Mouse (Mus musculus) liver, embryonic 13.5 days (tissue): Measurements from ENCODE around the gene 1700061G19Rik. TPM values are rescaled to one million over a fixed set of nuclear protein-coding genes. Genes with fewer than 3 reads are reported as not detected.

Experiments
- ATAC-seq: fragments of 200-750 bp; cut with Nextera tagmentation; 2 replicates; pipeline ENCODE4 v1.8.0; 2017; ENCODE audit warnings: low read depth, mild to moderate bottlenecking, moderate number of reproducible peaks, moderate library complexity
- DNase-seq: peaks from one replicate; pipeline ENCODE4 v3.0.0; 2022
- H3K27ac ChIP-seq: fragments of 300-500 bp; sonication (generic); 2 replicates; pipeline ENCODE4 v1.5.1; 2015; ENCODE audit warnings: moderate library complexity, mild to moderate bottlenecking, inconsistent platforms
- H3K27me3 ChIP-seq: fragments of 300-500 bp; sonication (generic); 2 replicates; pipeline ENCODE4 v1.6.1; 2015; ENCODE audit warnings: mild to moderate bottlenecking, inconsistent platforms
- H3K36me3 ChIP-seq: fragments of 300-500 bp; sonication (generic); 2 replicates; pipeline ENCODE4 v1.6.1; 2015; ENCODE audit warnings: mild to moderate bottlenecking, inconsistent platforms
- H3K4me1 ChIP-seq: fragments of 300-500 bp; sonication (generic); replicated peaks from 2 replicates; pipeline ENCODE4 v1.6.1; 2015; ENCODE audit warnings: inconsistent platforms
- H3K4me2 ChIP-seq: fragments of 300-500 bp; sonication (generic); 2 replicates; pipeline ENCODE4 v1.6.1; 2015; ENCODE audit warnings: inconsistent platforms, mild to moderate bottlenecking, moderate library complexity
- H3K4me3 ChIP-seq: fragments of 300-500 bp; sonication (generic); replicated peaks from 2 replicates; pipeline ENCODE4 v1.5.1; 2015; ENCODE audit warnings: mild to moderate bottlenecking, inconsistent platforms
- H3K9ac ChIP-seq: fragments of 300-500 bp; sonication (generic); 2 replicates; pipeline ENCODE4 v1.6.1; 2015; ENCODE audit warnings: mild to moderate bottlenecking, inconsistent platforms
- H3K9me3 ChIP-seq: fragments of 300-500 bp; sonication (generic); replicated peaks from 2 replicates; pipeline ENCODE4 v1.6.1; 2016; ENCODE audit warnings: inconsistent platforms
- WGBS: fragments of 180-500 bp; shearing (Covaris S2); methylation state at CpG from one replicate; pipeline ENCODE4 v1.1.7; 2015; ENCODE audit not compliant: insufficient replicate concordance; 5-methylcytosine and 5-hydroxymethylcytosine counted together
- polyA plus RNA-seq: library from polyadenylated mRNA; unstranded; fragments of >200 nt; fragmentation: Nextera tagmentation; extraction: Ambion mirVana; gene quantifications from 2 replicates; pipeline ENCODE4 v1.2.1, GENCODE M21; 2015

The 1700061G19Rik gene
- polyA plus RNA-seq, 1 experiment from 2014 or later: 0.03 TPM

DNA sequence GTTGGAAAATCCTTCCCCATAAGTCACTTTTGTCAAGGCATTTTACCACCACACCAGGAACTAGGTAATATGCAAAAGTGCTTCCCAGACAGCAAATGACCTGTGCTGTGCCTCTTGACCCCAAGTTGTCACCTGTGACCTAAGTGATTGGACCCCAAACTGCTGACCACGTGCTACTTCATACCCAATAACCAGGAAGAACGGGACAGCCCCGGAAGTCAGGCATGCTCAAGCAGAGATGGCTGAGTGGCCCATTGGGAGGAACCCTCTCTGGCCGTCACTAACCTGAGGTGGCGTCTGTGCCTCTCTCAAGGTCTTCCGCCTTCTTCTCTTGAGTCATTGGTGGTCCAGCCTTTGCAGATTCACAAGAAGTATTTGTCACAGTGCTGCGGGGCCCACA lies 2.8 kb upstream of the 1700061G19Rik start:
- Histone ChIP-seq H3K27ac (no peak overlapping the region), H3K9me3 (no peaks in the 10 kb centered on the region), H3K9ac (no peak overlapping the region), H3K27me3 (no peaks in the 10 kb centered on the region), H3K4me2 (no peak overlapping the region), H3K36me3 (no peaks in the 10 kb centered on the region), H3K4me3 (no peak overlapping the region), H3K4me1 (peaks cover 10% of the 10 kb centered on the region)
- no peak for DNase-seq
- ATAC-seq: no peak
- WGBS: 59% methylated on average over 7 of the region's 7 CpGs

DNA sequence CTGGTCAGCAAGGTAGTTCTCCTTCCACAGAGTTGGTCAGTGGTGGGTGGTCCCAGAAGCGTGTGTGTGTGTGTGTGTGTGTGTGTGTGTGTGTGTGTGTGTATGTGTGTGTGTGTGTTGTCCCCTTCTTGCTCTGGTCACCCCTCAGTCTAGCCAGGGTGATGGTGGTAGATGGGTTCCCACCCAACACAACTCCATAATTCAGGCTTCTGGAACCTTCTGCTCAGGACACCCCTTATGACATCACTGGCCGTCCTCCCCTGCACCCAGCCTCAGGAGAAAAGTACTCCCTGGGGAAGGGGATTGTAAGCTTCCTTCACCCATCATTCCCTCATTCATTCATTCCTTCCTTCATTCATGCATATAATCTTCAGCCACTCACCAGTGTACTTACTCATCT lies 1.0 kb upstream of the 1700061G19Rik start, which contains the start of gene Acsbg2:
TSS of gene Acsbg2 (minus strand) at position 211 of the 400 bp plus-strand sequence.
- H3K9me3 ChIP-seq: no peaks in the 10 kb centered on the region
- no peak within 1 kb of the TSS for H3K27ac ChIP-seq
- no peak for ATAC-seq
- H3K27me3 ChIP-seq: no peaks in the 10 kb centered on the region
- 74% methylated on average over 2 of the region's 2 CpGs for WGBS
- no peak within 1 kb of the TSS for H3K4me2 ChIP-seq
- no peak within 1 kb of the TSS for H3K4me3 ChIP-seq
- peaks cover 10% of the 10 kb centered on the region for H3K4me1 ChIP-seq
- H3K36me3 ChIP-seq: no peaks in the 10 kb centered on the region
- DNase-seq: no peak
- no peak within 1 kb of the TSS for H3K9ac ChIP-seq

DNA sequence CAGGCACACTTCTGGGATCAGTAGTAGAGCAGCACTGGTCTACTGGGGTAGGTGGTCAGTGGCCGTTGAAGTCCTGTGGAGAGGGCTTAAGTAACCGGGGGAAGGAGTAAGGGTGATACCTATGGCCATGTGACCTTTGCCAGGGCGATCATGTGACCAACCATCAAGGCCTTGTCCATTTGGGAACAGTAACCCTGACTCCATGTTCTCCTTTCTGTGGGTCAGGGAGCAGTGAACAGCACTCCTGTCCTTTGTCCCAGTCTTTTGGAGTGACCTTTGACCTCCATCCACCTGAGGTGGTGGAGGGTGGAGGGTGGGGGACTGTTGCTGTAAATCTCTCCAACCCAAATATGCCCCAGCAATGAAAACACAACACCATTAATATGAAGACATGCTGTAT lies 1.2 kb downstream of the 1700061G19Rik start:
- no peak for DNase-seq
- H3K9ac ChIP-seq: no peak overlapping the region
- 68% methylated on average over 3 of the region's 3 CpGs for WGBS
- no peaks in the 10 kb centered on the region for H3K36me3 ChIP-seq
- H3K27ac ChIP-seq: no peak overlapping the region
- no peak for ATAC-seq
- no peak overlapping the region for H3K4me3 ChIP-seq
- no peak overlapping the region for H3K4me2 ChIP-seq
- H3K4me1 ChIP-seq: no peaks in the 10 kb centered on the region
- no peaks in the 10 kb centered on the region for H3K27me3 ChIP-seq
- no peaks in the 10 kb centered on the region for H3K9me3 ChIP-seq

DNA sequence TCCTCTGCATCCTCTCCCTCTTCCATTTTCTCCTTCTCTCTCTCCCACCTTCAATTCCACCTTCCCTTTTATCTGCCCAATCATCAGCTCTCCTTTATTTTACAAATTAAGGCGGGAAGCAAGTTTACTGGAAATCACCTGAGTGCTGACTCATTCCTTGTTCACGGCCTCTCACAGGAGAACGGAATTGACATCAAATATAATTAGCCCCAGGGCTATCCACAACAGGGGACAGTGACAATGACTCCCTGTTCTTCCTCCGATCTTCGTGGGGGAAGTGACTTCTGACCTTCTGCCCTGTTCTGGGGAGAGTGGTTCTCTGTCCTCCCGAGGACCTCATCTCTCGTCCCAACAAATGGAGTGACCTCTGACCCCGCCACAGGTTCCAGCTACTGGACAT lies 1.7 kb downstream of the 1700061G19Rik start:
- Histone ChIP-seq H3K4me1 (no peaks in the 10 kb centered on the region), H3K9ac (no peak overlapping the region), H3K36me3 (no peaks in the 10 kb centered on the region), H3K4me2 (no peak overlapping the region), H3K9me3 (no peaks in the 10 kb centered on the region), H3K27ac (no peak overlapping the region), H3K27me3 (no peaks in the 10 kb centered on the region), H3K4me3 (no peak overlapping the region)
- DNase-seq (no peak), ATAC-seq (no peak)
- WGBS: 52% methylated on average over 8 of the region's 8 CpGs

DNA sequence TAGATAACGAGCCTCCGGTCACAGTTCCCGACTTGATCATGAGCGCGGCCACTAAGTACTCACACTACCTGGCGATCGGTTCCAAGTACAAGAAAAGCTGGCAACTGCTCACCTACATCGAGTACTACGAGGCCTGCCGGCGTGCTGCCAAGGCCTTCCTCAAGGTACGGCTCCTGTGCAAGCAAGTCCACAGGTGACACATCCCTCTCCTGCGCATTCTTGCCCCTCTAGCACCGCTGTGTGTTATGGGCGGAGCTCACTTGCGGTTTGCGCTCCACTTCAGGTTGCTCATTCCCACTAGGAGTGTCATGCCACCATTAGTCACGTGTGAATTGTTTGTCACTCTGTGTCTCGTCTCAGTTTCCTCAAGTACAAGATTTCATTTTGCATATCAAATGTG lies 2.1 kb downstream of the 1700061G19Rik start:
- Histone ChIP-seq H3K27ac (no peak overlapping the region), H3K27me3 (no peaks in the 10 kb centered on the region), H3K4me1 (no peaks in the 10 kb centered on the region), H3K4me2 (no peak overlapping the region), H3K9me3 (no peaks in the 10 kb centered on the region), H3K9ac (no peak overlapping the region), H3K36me3 (no peaks in the 10 kb centered on the region), H3K4me3 (no peak overlapping the region)
- WGBS: 80% methylated on average over 19 of the region's 19 CpGs
- ATAC-seq: no peak
- no peak for DNase-seq

DNA sequence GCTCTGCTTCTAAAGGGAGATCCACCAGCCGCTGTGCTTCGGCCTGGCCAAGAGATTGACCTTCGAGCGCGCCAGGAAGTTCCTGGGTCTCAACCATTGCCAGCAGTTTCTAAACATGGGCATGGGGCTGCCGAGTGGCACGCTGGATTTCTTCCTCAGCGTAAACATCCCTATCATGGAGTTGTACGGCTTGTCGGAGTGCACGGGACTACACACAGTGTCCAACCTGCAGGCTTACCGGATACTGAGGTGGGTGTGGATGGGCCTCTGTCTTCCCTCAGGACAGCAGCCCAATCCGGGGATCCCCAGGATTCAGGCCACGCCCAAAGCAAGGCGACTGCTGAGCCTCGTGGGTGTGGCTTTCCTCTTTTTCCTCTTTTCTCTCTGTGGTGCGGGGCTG lies 8.3 kb downstream of the 1700061G19Rik start:
- no peaks in the 10 kb centered on the region for H3K36me3 ChIP-seq
- H3K9me3 ChIP-seq: 0 out of 2 replicates have a peak, but pooled peaks cover 3% of the 10 kb centered on the region
- H3K4me3 ChIP-seq: 0 out of 2 replicates have a peak overlapping the region, but pooled peaks have one; percentile 6
- peak overlapping the region; percentile 39 for H3K4me2 ChIP-seq
- H3K27me3 ChIP-seq: no peaks in the 10 kb centered on the region
- peaks cover 10% of the 10 kb centered on the region for H3K4me1 ChIP-seq
- DNase-seq (no peak), ATAC-seq (peak; percentile 35; the same call in 1 of the 2 replicates)
- 23% methylated on average over 17 of the region's 17 CpGs for WGBS
- no peak overlapping the region for H3K27ac ChIP-seq
- no peak overlapping the region for H3K9ac ChIP-seq

DNA sequence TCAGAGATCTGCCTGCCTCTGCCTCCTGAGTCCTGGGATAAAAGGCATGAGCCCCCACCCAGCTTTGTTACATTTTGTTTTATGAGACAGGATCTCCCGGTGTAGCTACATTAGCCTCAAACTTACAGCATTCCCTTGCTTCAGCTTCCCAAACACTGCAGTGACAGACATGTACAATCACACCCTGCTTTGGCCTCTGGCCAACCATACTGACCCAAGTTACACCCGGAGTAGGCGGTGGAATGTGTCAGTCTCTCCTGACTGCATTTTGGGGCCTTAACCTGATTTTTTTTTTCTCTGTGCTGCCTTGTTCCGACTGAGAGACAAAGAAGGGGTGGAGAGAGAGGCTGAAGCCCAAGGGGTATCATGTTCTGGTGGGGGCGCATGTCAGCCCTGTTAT lies 9.1 kb downstream of the 1700061G19Rik start:
- Histone ChIP-seq H3K4me3 (no peak overlapping the region), H3K9ac (no peak overlapping the region), H3K27ac (no peak overlapping the region), H3K4me2 (no peak overlapping the region), H3K9me3 (0 out of 2 replicates have a peak, but pooled peaks cover 3% of the 10 kb centered on the region), H3K27me3 (no peaks in the 10 kb centered on the region), H3K36me3 (no peaks in the 10 kb centered on the region), H3K4me1 (peaks cover 10% of the 10 kb centered on the region)
- 72% methylated on average over 5 of the region's 5 CpGs for WGBS
- DNase-seq: no peak
- ATAC-seq: no peak

DNA sequence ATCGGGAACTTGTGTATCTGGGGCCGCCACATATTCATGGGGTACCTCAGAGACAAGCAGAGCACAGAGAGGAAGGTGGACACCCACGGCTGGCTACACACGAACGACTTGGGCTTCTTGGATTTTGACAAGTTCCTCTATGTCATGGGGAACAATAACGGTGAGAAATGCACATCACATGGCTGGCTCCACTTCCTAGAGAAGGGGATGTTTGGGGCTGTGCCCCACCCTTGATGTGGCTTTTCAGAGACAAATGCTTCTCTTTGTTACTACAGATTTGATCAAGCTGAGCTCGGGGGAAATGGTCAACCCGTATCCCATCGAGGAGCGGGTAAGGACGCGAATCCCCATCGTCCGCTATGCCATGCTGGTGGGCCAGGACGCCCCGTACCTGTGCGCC lies 9.5 kb downstream of the 1700061G19Rik start:
- Histone ChIP-seq H3K4me3 (no peak overlapping the region), H3K27me3 (no peaks in the 10 kb centered on the region), H3K27ac (no peak overlapping the region), H3K4me1 (peaks cover 10% of the 10 kb centered on the region), H3K9me3 (0 out of 2 replicates have a peak, but pooled peaks cover 3% of the 10 kb centered on the region), H3K36me3 (no peaks in the 10 kb centered on the region), H3K9ac (no peak overlapping the region), H3K4me2 (no peak overlapping the region)
- DNase-seq (no peak), ATAC-seq (no peak)
- WGBS: 65% methylated on average over 17 of the region's 17 CpGs

DNA sequence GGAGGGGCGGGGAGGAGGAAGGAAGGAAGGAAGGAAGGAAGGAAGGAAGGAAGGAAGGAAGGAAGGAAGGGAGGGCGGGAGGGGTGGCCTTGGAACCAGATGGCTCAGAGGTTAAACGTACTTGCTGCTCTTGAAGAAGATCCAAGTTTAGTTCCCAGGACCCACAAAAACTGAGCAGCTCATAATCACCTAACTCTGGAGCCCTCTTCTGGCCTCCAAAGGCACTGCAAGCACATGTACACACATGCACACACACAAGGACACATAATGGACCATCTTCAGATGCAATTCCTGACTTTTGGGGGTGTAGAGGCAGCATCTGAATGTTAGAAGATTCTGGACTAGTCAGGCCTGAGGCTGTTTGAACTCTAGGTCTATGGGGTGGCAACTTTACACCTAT lies 12.8 kb downstream of the 1700061G19Rik start:
- Histone ChIP-seq H3K4me2 (no peak overlapping the region), H3K4me3 (no peak overlapping the region), H3K27ac (no peak overlapping the region), H3K9ac (no peak overlapping the region), H3K36me3 (peaks cover 17% of the 10 kb centered on the region; the same call in 1 of the 2 replicates), H3K27me3 (no peaks in the 10 kb centered on the region), H3K9me3 (0 out of 2 replicates have a peak, but pooled peaks cover 3% of the 10 kb centered on the region), H3K4me1 (peaks cover 10% of the 10 kb centered on the region)
- ATAC-seq: no peak
- WGBS: 76% methylated on average over 2 of the region's 3 CpGs
- DNase-seq: no peak

DNA sequence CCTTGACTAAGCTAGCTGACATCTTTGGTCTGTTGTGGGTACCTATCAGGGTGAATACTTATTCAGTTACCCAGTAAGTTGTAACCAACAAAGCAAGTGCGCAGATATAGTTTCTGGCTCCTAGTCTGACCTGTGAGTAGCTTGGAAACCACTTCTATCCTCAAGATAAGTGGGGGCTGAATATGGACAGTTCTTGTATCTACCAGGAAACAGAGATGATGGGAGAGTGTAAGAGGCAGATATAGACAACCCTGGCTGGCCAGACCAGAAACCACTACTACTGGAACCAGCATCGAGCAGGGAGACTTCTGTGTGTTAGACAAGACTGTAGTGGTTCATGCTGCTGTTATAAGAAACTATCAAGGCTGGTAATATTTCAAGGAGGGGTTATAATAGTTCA lies 14.7 kb downstream of the 1700061G19Rik start:
- no peak overlapping the region for H3K4me2 ChIP-seq
- H3K4me1 ChIP-seq: no peaks in the 10 kb centered on the region
- H3K9ac ChIP-seq: no peak overlapping the region
- 0 out of 2 replicates have a peak, but pooled peaks cover 3% of the 10 kb centered on the region for H3K9me3 ChIP-seq
- WGBS: 24% methylated on average over 2 of the region's 2 CpGs
- no peaks in the 10 kb centered on the region for H3K27me3 ChIP-seq
- no peak overlapping the region for H3K27ac ChIP-seq
- H3K4me3 ChIP-seq: no peak overlapping the region
- ATAC-seq (peak; percentile 51), DNase-seq (no peak)
- peaks cover 37% of the 10 kb centered on the region for H3K36me3 ChIP-seq

DNA sequence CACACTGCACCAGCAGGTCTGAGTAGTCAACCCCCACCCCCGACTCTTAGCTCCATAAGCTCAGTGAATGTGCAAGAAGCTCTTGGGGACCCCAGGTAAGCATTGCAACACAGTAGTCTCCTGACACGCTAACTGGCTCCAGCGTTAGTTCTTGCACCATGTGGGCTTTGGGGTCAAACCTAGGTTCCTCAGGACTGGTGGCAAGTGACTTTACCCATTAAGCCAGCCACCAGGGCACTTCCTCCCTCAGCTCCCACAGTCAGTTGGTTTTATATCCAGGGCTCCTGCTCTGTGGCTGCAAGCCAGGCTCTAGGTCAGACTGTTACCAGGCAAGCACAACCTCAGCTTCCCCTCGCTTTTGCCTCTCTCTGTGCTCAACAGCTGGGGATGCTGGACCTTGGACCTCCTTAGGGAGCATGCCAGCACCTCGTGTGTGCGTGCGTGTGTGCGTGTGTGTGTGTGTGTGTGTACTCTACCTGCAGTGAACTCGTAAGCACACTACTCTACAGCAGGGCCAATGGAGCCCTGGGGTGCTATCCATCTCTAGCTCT lies 20.2 kb downstream of the 1700061G19Rik start:
- WGBS: 87% methylated on average over 9 of the region's 9 CpGs
- no peak overlapping the region for H3K4me2 ChIP-seq
- ATAC-seq (no peak), DNase-seq (no peak)
- no peak overlapping the region for H3K9ac ChIP-seq
- no peak overlapping the region for H3K4me3 ChIP-seq
- H3K27ac ChIP-seq: no peak overlapping the region
- H3K36me3 ChIP-seq: peaks cover 90% of the 10 kb centered on the region
- H3K27me3 ChIP-seq: no peaks in the 10 kb centered on the region
- no peaks in the 10 kb centered on the region for H3K9me3 ChIP-seq
- H3K4me1 ChIP-seq: no peaks in the 10 kb centered on the region

DNA sequence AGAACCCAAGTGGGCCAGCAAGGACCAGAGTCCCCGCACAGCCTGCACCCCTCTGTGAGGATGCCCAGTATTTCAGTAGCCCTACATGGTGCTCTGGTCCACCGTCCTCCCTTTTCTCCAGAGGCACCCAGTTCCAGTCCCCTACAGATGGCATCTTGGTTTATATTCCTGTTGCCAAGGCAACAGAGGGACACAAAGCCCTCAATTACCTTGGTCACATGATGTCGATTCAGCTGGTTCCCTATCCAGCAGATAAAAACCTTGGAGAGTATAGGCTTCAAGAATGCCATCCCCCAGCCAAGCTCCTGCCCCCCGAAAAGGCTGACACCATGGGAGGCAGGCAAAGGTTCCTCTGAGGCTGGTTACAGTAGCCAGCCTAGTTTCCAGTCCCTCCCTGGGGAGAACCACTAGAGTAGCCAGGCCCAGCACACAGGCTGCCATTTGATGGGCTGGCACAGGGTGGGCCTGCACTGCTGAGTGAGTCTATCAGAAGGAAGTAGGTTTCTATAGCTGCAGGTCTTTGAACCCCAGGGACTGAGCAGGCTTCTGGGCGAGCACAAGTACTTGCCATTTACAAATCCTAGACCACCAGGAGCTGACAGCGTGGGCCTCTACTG lies 21.3 kb downstream of the 1700061G19Rik start:
- peaks cover 98% of the 10 kb centered on the region for H3K36me3 ChIP-seq
- no peak overlapping the region for H3K4me3 ChIP-seq
- ATAC-seq (no peak), DNase-seq (no peak)
- H3K27me3 ChIP-seq: no peaks in the 10 kb centered on the region
- H3K9ac ChIP-seq: no peak overlapping the region
- H3K4me2 ChIP-seq: no peak overlapping the region
- WGBS: 76% methylated on average over 6 of the region's 6 CpGs
- no peak overlapping the region for H3K27ac ChIP-seq
- no peaks in the 10 kb centered on the region for H3K4me1 ChIP-seq
- no peaks in the 10 kb centered on the region for H3K9me3 ChIP-seq
